Mouse (Mus musculus): Measurements from ENCODE around the gene Gm21860.
"Not testable (repeated sequence)": the region's sequence is repeated elsewhere in the genome, so short reads cannot be mapped to it uniquely, and the experiment has no call there.

DNA sequence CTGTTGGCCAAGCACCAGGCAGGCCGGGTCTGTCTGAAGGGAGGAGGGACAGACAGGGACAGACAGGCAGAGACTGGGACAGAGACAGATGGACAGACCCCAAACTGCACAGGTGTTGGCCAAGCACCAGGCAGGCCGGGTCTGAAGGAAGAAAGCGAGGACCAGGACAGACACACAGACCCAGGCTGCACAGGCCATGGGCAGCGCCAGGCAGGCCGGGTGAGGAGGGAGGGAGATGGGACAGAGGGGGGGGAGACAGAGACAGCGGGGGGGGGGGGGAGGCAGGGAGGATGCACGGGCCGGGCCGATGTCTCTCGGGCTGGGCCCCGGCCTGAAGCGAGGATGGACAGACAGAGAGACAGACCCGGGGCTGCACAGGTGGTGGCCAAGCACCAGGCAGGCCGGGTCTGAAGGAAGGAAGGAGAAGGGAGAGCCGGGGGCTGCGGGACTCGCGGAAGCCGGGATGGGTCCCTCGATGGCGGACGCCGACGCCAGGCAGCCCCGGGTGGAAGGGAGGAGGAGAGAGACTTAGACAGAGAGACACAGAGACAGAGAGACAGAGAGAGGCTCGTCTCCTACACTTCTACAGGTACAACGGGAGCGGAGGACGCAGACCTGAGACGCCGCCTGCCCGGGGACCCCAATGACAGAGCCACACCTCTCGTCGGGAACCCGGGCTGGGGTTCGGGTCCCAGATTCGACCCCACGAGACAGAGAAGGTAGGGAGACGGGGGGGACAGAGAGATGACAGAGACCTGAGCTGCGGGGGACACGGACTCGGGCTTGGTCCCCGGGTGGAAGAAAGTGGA is 13.0 kb downstream of the Gm21860 start:
- TF ChIP-seq CTCF (IDR thresholded peaks at IDR 0.05; ENCODE audit: low read depth, low read length); TAL1 (conservative IDR thresholded peaks at IDR 0.05; ENCODE audit: low read depth, low read length): not testable (repeated sequence)

Measured in G1E (cell line).